Mouse (Mus musculus) CH12.LX (cell line): Measurements from ENCODE around the gene Rbm47.

Source experiments
- CHD2 ChIP-seq: IDR thresholded peaks from 2 replicates; pipeline ENCODE4 v1.6.1; 2011; ENCODE audit warnings: low read length, improper control_type of control experiment
- JUN ChIP-seq: IDR thresholded peaks from 2 replicates; pipeline ENCODE4 v1.6.1; 2011; ENCODE audit warnings: low read depth, mild to moderate bottlenecking, low read length, improper control_type of control experiment, moderate library complexity; ENCODE audit not compliant: insufficient read depth

GRCm38 (mm10) chr5:66080529-66081220 lies 92.2 kb downstream of the Rbm47 start:
- TF ChIP-seq JUN (no peak), CHD2 (no peak)
